Mouse (Mus musculus): ENCODE data around the gene Fam78a. TPM values are rescaled to one million over a fixed set of nuclear protein-coding genes. Genes with fewer than 3 reads are reported as not detected.

Gene Fam78a
- total and polyA plus RNA-seq, 3 experiments: 0.07 to 0.47 (median 0.21) TPM

- Histone ChIP-seq H3K4me2 (ENCODE audit: insufficient read depth, low read depth, poor library complexity, severe bottlenecking) (no peak overlapping the region), H3K9me3 (replicated peaks; ENCODE audit: low read length) (no peaks in the 10 kb centered on the region), H3K27me3 (replicated peaks) (no peaks in the 10 kb centered on the region), H3K4me3 (replicated peaks in 1 of 3; ENCODE audit: low read depth in 2 of 3, low read length in 2 of 3, poor library complexity in 1 of 3) (no peak overlapping the region), H3K27ac (ENCODE audit: insufficient read depth, low read depth) (no peak overlapping the region), H3K36me3 (replicated peaks in 1 of 2; ENCODE audit: control insufficient read depth in 1 of 2, insufficient read depth in 1 of 2, low read length in 1 of 2) (peaks cover 61 to 89% of the 10 kb centered on the region in 2 experiments), H3K79me2 (replicated peaks; ENCODE audit: control insufficient read depth, extremely low read depth, insufficient read depth, poor library complexity, severe bottlenecking) (no peaks in the 10 kb centered on the region), H3K4me1 (ENCODE audit: control insufficient read depth in 1 of 2, insufficient read depth in 2 of 2) (no peaks in the 10 kb centered on the region), H3K9ac (ENCODE audit: insufficient read depth, low read depth) (no peak overlapping the region)
- TF ChIP-seq ELF1 (IDR thresholded peaks at IDR 0.05; ENCODE audit: low read depth, low read length) (no peak), RAD21 (IDR thresholded peaks at IDR 0.05; ENCODE audit: low read depth, low read length) (no peak), SMC3 (IDR thresholded peaks at IDR 0.05; ENCODE audit: low read depth, low read length) (no peak), EP300 (IDR thresholded peaks at IDR 0.05; ENCODE audit: low read length) (no peak), NRF1 (IDR thresholded peaks at IDR 0.05; ENCODE audit: low read depth, low read length) (no peak), MYC (IDR thresholded peaks at IDR 0.05; ENCODE audit: low read depth, low read length) (no peak), HCFC1 (IDR thresholded peaks at IDR 0.05; ENCODE audit: low read depth, low read length) (no peak), E2F4 (IDR thresholded peaks at IDR 0.05; ENCODE audit: insufficient replicate concordance, low read depth, low read length) (no peak), ZC3H11A (IDR thresholded peaks at IDR 0.05; ENCODE audit: low read depth, low read length) (no peak), TBP (conservative IDR thresholded peaks at IDR 0.05; ENCODE audit: low read depth, low read length) (no peak), JUND (conservative IDR thresholded peaks at IDR 0.05; ENCODE audit: low read depth, low read length) (no peak), TCF12 (IDR thresholded peaks at IDR 0.05; ENCODE audit: low read depth, low read length) (no peak), ZKSCAN1 (IDR thresholded peaks at IDR 0.05; ENCODE audit: borderline replicate concordance, low read depth, low read length) (no peak), RCOR1 (conservative IDR thresholded peaks at IDR 0.05; ENCODE audit: low read depth, low read length) (no peak), MAFK (IDR thresholded peaks at IDR 0.05; ENCODE audit: insufficient replicate concordance, low read length) (no peak), POLR2AphosphoS2 (IDR thresholded peaks at IDR 0.05; ENCODE audit: low read depth, low read length) (no peak), ETS1 (conservative IDR thresholded peaks at IDR 0.05; ENCODE audit: low read depth, low read length) (no peak), ZMIZ1 (IDR thresholded peaks at IDR 0.05; ENCODE audit: low read depth, low read length) (no peak)
- in situ Hi-C loops (cut with MboI; ENCODE audit: low pct_ligation_motif_present, low pct_unique_long_range_greater_than_20kb, low sequenced_read_pairs): no loop called here
- DNase-seq (ENCODE audit: extremely low read depth): no peak
- dilution Hi-C loops (cut with MboI; ENCODE audit: extremely low pct_ligation_motif_present, extremely low pct_unique_long_range_greater_than_20kb, low sequenced_read_pairs): no loop called here
These were observed 38.6 kb downstream of the Fam78a start for GRCm38 (mm10) chr2:32046009-32046408.

GRCm38 (mm10) chr2:32045375-32045774 is 39.3 kb downstream of the Fam78a start:
- H3K79me2 ChIP-seq (replicated peaks; ENCODE audit: control insufficient read depth, extremely low read depth, insufficient read depth, poor library complexity, severe bottlenecking): no peaks in the 10 kb centered on the region
- H3K27me3 ChIP-seq (replicated peaks): no peaks in the 10 kb centered on the region
- in situ Hi-C loops (cut with MboI; ENCODE audit: low pct_ligation_motif_present, low pct_unique_long_range_greater_than_20kb, low sequenced_read_pairs): no loop called here
- no peak overlapping the region for H3K27ac ChIP-seq (ENCODE audit: insufficient read depth, low read depth)
- dilution Hi-C loops (cut with MboI; ENCODE audit: extremely low pct_ligation_motif_present, extremely low pct_unique_long_range_greater_than_20kb, low sequenced_read_pairs): no loop called here
- TF ChIP-seq TCF12 (IDR thresholded peaks at IDR 0.05; ENCODE audit: low read depth, low read length) (no peak), EP300 (IDR thresholded peaks at IDR 0.05; ENCODE audit: low read length) (no peak), UBTF (IDR thresholded peaks at IDR 0.05; ENCODE audit: low read depth, low read length) (no peak), MXI1 (IDR thresholded peaks at IDR 0.05; ENCODE audit: low read depth, low read length) (no peak), USF2 (conservative IDR thresholded peaks at IDR 0.05; ENCODE audit: low read depth, low read length) (no peak), ELF1 (IDR thresholded peaks at IDR 0.05; ENCODE audit: low read depth, low read length) (no peak), NRF1 (IDR thresholded peaks at IDR 0.05; ENCODE audit: low read depth, low read length) (no peak), ZKSCAN1 (IDR thresholded peaks at IDR 0.05; ENCODE audit: borderline replicate concordance, low read depth, low read length) (no peak), MAFK (IDR thresholded peaks at IDR 0.05; ENCODE audit: insufficient replicate concordance, low read length) (no peak), CTCF (conservative IDR thresholded peaks at IDR 0.05 in 1 of 2, IDR thresholded peaks at IDR 0.05 in 1 of 2; ENCODE audit: low read depth in 2 of 2, low read length in 2 of 2) (no peak), MYC (IDR thresholded peaks at IDR 0.05; ENCODE audit: low read depth, low read length) (no peak), HCFC1 (IDR thresholded peaks at IDR 0.05; ENCODE audit: low read depth, low read length) (no peak), KAT2A (IDR thresholded peaks at IDR 0.05; ENCODE audit: insufficient replicate concordance, low read length) (no peak), CHD1 (IDR thresholded peaks at IDR 0.05; ENCODE audit: low read depth, low read length) (no peak), PAX5 (IDR thresholded peaks at IDR 0.05; ENCODE audit: low read length) (no peak)
- H3K4me1 ChIP-seq (ENCODE audit: control insufficient read depth in 1 of 2, insufficient read depth in 2 of 2): no peaks in the 10 kb centered on the region
- no peak overlapping the region for H3K4me3 ChIP-seq (replicated peaks in 1 of 3; ENCODE audit: low read depth in 2 of 3, low read length in 2 of 3, poor library complexity in 1 of 3)
- H3K9ac ChIP-seq (ENCODE audit: insufficient read depth, low read depth): no peak overlapping the region
- H3K4me2 ChIP-seq (ENCODE audit: insufficient read depth, low read depth, poor library complexity, severe bottlenecking): no peak overlapping the region
- no peak for DNase-seq (ENCODE audit: extremely low read depth)
- H3K36me3 ChIP-seq (replicated peaks in 1 of 2; ENCODE audit: control insufficient read depth in 1 of 2, insufficient read depth in 1 of 2, low read length in 1 of 2): peaks cover 60 to 88% of the 10 kb centered on the region in 2 experiments
- no peaks in the 10 kb centered on the region for H3K9me3 ChIP-seq (replicated peaks; ENCODE audit: low read length)
